In the genomic region with DNA sequence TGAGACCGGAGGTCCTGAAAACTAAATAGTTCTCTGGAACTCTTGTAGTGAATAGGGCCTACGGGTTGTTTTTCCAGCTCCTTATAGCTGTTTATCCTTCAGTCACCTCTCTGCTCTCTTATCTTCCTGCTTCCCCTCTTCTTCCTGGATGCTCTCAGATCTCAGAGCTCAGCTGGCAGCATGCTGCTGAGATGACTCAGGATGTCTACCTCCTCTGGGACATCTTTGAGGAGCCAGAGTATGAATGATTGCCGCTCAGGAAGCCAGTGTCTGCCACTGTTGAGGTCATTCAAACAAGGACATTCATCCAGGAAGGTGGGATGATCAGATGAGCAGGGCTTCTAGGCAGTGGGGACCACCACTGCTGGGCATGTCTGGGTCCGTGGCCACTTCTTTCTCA, we compare ENCODE assay signal across 15 mouse cellular contexts.
DNase-seq lines count a peak whose midpoint lies in the region; ATAC-seq and TF ChIP-seq lines count a peak whose summit lies in the region.
"Had no signal": no experiment of that assay in that cellular context is flagged by ENCODE, and none has a peak within 500 bp of the region (broad histone marks: within the 10 kb centered on the region; RNA-seq: fewer than 3 reads in every experiment).

No protein-coding gene starts in this region.

- H3K4me3 ChIP-seq in heart, embryonic 14.5 days (ENCODE audit: control insufficient read depth in 1 of 2, insufficient read depth in 1 of 2, low read depth in 1 of 2, low read length in 2 of 2) = no peak overlapping the region
- H3K4me3 ChIP-seq in stomach, embryonic 16.5 days (replicated peaks; ENCODE audit: low read length) = no peak overlapping the region
- no peak overlapping the region for H3K4me3 ChIP-seq in stomach, postnatal 0 days (ENCODE audit: low read depth, low read length)
- H3K4me3 ChIP-seq in kidney, postnatal 0 days (replicated peaks; ENCODE audit: low read depth, low read length) = no peak overlapping the region
- no peak overlapping the region for H3K4me3 ChIP-seq in embryonic facial prominence, embryonic 10.5 days
- H3K4me3 ChIP-seq: forebrain, embryonic 10.5 days; hindbrain, embryonic 15.5 days; stomach, embryonic 15.5 days had no signal

- peak; percentile 31; the same call in 1 of the 2 replicates for ATAC-seq in heart, embryonic 14.5 days (ENCODE audit: insufficient number of reproducible peaks, insufficient read depth, low FRiP score, low read depth)
- ATAC-seq in stomach, embryonic 16.5 days (ENCODE audit: insufficient read depth, low FRiP score) = no peak
- no peak for ATAC-seq in stomach, postnatal 0 days (ENCODE audit: low FRiP score, low TSS enrichment)
- ATAC-seq in kidney, postnatal 0 days (replicated peaks; ENCODE audit: low FRiP score, low read depth) = no peak
- ATAC-seq: Patski had no signal

- WGBS in heart, embryonic 14.5 days = 52% methylated on average over 4 of the region's 4 CpGs
- WGBS in stomach, embryonic 16.5 days = 81% methylated on average over 4 of the region's 4 CpGs
- 80% methylated on average over 4 of the region's 4 CpGs for WGBS in stomach, postnatal 0 days
- WGBS in kidney, postnatal 0 days = 74% methylated on average over 4 of the region's 4 CpGs
- 87% methylated on average over 4 of the region's 4 CpGs for WGBS in embryonic facial prominence, embryonic 10.5 days

- H3K36me3 ChIP-seq in heart, embryonic 14.5 days (ENCODE audit: control insufficient read depth, insufficient read depth, low read length) = no peaks in the 10 kb centered on the region
- H3K36me3 ChIP-seq in stomach, embryonic 16.5 days (ENCODE audit: control insufficient read depth, insufficient read depth, low read length) = no peaks in the 10 kb centered on the region
- no peaks in the 10 kb centered on the region for H3K36me3 ChIP-seq in stomach, postnatal 0 days (ENCODE audit: control insufficient read depth, insufficient read depth, low read length)
- no peaks in the 10 kb centered on the region for H3K36me3 ChIP-seq in kidney, postnatal 0 days (ENCODE audit: insufficient read depth, low read length)
- no peaks in the 10 kb centered on the region for H3K36me3 ChIP-seq in embryonic facial prominence, embryonic 10.5 days (replicated peaks)
- H3K36me3 ChIP-seq: forebrain, embryonic 10.5 days; hindbrain, embryonic 15.5 days; stomach, embryonic 15.5 days had no signal

- TF ChIP-seq CTCF in stomach, postnatal 0 days (IDR thresholded peaks at IDR 0.05; ENCODE audit: low read depth) = no peak
- TF ChIP-seq CTCF in kidney, postnatal 0 days (IDR thresholded peaks at IDR 0.05; ENCODE audit: low read depth) = no peak

- intact Hi-C loops in heart, postnatal 25 days (cut with DNase I) = no loop called here

- no peaks in the 10 kb centered on the region for H3K27me3 ChIP-seq in heart, embryonic 14.5 days (ENCODE audit: control insufficient read depth, insufficient read depth, low read length)
- no peaks in the 10 kb centered on the region for H3K27me3 ChIP-seq in stomach, embryonic 16.5 days (ENCODE audit: control insufficient read depth, insufficient read depth, low read length)
- H3K27me3 ChIP-seq in stomach, postnatal 0 days (ENCODE audit: control insufficient read depth, insufficient read depth, low read length) = no peaks in the 10 kb centered on the region
- no peaks in the 10 kb centered on the region for H3K27me3 ChIP-seq in kidney, postnatal 0 days (ENCODE audit: insufficient read depth, low read length)
- H3K27me3 ChIP-seq in embryonic facial prominence, embryonic 10.5 days (replicated peaks; ENCODE audit: low read depth, poor library complexity, severe bottlenecking) = no peaks in the 10 kb centered on the region
- H3K27me3 ChIP-seq: hindbrain, embryonic 15.5 days; stomach, embryonic 15.5 days had no signal

- no peak overlapping the region for H3K4me2 ChIP-seq in heart, embryonic 14.5 days (ENCODE audit: low read length)
- H3K4me2 ChIP-seq in stomach, embryonic 16.5 days (ENCODE audit: low read depth, low read length) = no peak overlapping the region
- H3K4me2 ChIP-seq in stomach, postnatal 0 days (replicated peaks; ENCODE audit: low read depth) = no peak overlapping the region
- no peak overlapping the region for H3K4me2 ChIP-seq in kidney, postnatal 0 days (ENCODE audit: low read length)
- H3K4me2 ChIP-seq: hindbrain, embryonic 15.5 days; stomach, embryonic 15.5 days had no signal

- H3K27ac ChIP-seq in heart, embryonic 14.5 days (replicated peaks in 1 of 2; ENCODE audit: control insufficient read depth in 1 of 2, insufficient read depth in 1 of 2, low read depth in 2 of 2, low read length in 2 of 2) = peak overlapping the region; percentile 46 to 51
- H3K27ac ChIP-seq in stomach, embryonic 16.5 days (ENCODE audit: low read length) = peak overlapping the region; percentile 11; the same call in 1 of the 2 replicates
- H3K27ac ChIP-seq in stomach, postnatal 0 days (replicated peaks) = no peak overlapping the region
- peak overlapping the region; percentile 50; the same call in 1 of the 2 replicates for H3K27ac ChIP-seq in kidney, postnatal 0 days
- H3K27ac ChIP-seq in embryonic facial prominence, embryonic 10.5 days (replicated peaks) = no peak overlapping the region
- H3K27ac ChIP-seq: forebrain, embryonic 10.5 days; hindbrain, embryonic 15.5 days; stomach, embryonic 15.5 days had no signal

- no peak for DNase-seq in heart, postnatal 25 days (ENCODE audit: low spot score)
- no peak for DNase-seq in stomach, postnatal 0 days (ENCODE audit: low spot score)
- peak; percentile 16 for DNase-seq in kidney, postnatal 0 days (ENCODE audit: low spot score)
- DNase-seq in cerebellum, postnatal 4 days (ENCODE audit: low spot score in 2 of 2) = no peak
- no peak for DNase-seq in embryonic facial prominence, embryonic 10.5 days (ENCODE audit: low spot score)
- DNase-seq: adrenal gland, postnatal 10 days; gastrocnemius, postnatal 10 days; left cerebral cortex, postnatal 4 days; right cerebral cortex, postnatal 25 days had no signal

- no peaks in the 10 kb centered on the region for H3K9me3 ChIP-seq in heart, embryonic 14.5 days (ENCODE audit: control insufficient read depth, low read length)
- H3K9me3 ChIP-seq in stomach, embryonic 16.5 days (replicated peaks; ENCODE audit: control insufficient read depth, low read length) = no peaks in the 10 kb centered on the region
- no peaks in the 10 kb centered on the region for H3K9me3 ChIP-seq in stomach, postnatal 0 days (ENCODE audit: control insufficient read depth, low read length)
- no peaks in the 10 kb centered on the region for H3K9me3 ChIP-seq in kidney, postnatal 0 days (replicated peaks; ENCODE audit: low read length)
- 0 out of 2 replicates have a peak, but pooled peaks cover 2% of the 10 kb centered on the region for H3K9me3 ChIP-seq in embryonic facial prominence, embryonic 10.5 days
- H3K9me3 ChIP-seq: forebrain, embryonic 10.5 days; hindbrain, embryonic 15.5 days; stomach, embryonic 15.5 days had no signal

- H3K9ac ChIP-seq in heart, embryonic 14.5 days (ENCODE audit: low read length) = no peak overlapping the region
- H3K9ac ChIP-seq in stomach, embryonic 16.5 days (ENCODE audit: low read length) = no peak overlapping the region
- H3K9ac ChIP-seq in stomach, postnatal 0 days (ENCODE audit: low read length) = no peak overlapping the region
- H3K9ac ChIP-seq in kidney, postnatal 0 days (ENCODE audit: low read depth, low read length) = no peak overlapping the region
- H3K9ac ChIP-seq: hindbrain, embryonic 15.5 days; stomach, embryonic 15.5 days had no signal

- peaks cover 8 to 14% of the 10 kb centered on the region in 2 experiments for H3K4me1 ChIP-seq in heart, embryonic 14.5 days (ENCODE audit: control insufficient read depth in 2 of 2, insufficient read depth in 2 of 2, low read length in 2 of 2)
- peaks cover 10% of the 10 kb centered on the region; the same call in 1 of the 2 replicates for H3K4me1 ChIP-seq in stomach, embryonic 16.5 days (ENCODE audit: control insufficient read depth, insufficient read depth, low read length)
- no peaks in the 10 kb centered on the region for H3K4me1 ChIP-seq in stomach, postnatal 0 days (replicated peaks; ENCODE audit: control insufficient read depth, insufficient read depth)
- H3K4me1 ChIP-seq in kidney, postnatal 0 days (replicated peaks; ENCODE audit: insufficient read depth, low read length) = no peaks in the 10 kb centered on the region
- peaks cover 6% of the 10 kb centered on the region; the same call in 1 of the 2 replicates for H3K4me1 ChIP-seq in embryonic facial prominence, embryonic 10.5 days
- H3K4me1 ChIP-seq: hindbrain, embryonic 15.5 days; stomach, embryonic 15.5 days had no signal

- TF ChIP-seq EP300 in stomach, postnatal 0 days (optimal IDR thresholded peaks at IDR 0.05) = no peak

Comparison
In these comparisons a context has a peak if more than half of its experiments do, and no peak if none do; other contexts are left out.
1. H3K27ac ChIP-seq: peak in heart, embryonic 14.5 days (2 of 2), stomach, embryonic 16.5 days (single experiment) and kidney, postnatal 0 days (single experiment); none in stomach, postnatal 0 days (single experiment) and embryonic facial prominence, embryonic 10.5 days (single experiment).